Mouse (Mus musculus) C2C12 (cell line): ENCODE data around the gene 1700123K08Rik. TPM values are rescaled to one million over a fixed set of nuclear protein-coding genes. Genes with fewer than 3 reads are reported as not detected.
"Not testable (repeated sequence)": the region's sequence is repeated elsewhere in the genome, so short reads cannot be mapped to it uniquely, and the experiment has no call there.

ENCODE experiments used
- H3K27me3 ChIP-seq: one replicate; pipeline ENCODE4 v1.6.1; 2011; ENCODE audit not compliant: control insufficient read depth, insufficient read depth, insufficient read length
- H3K36me3 ChIP-seq: one replicate; pipeline ENCODE4 v1.6.1; 2011; ENCODE audit not compliant: control insufficient read depth, insufficient read depth
- H3K4me3 ChIP-seq: one replicate; pipeline ENCODE4 v1.5.1; 2011; ENCODE audit warnings: mild to moderate bottlenecking, control low read depth; ENCODE audit not compliant: poor library complexity, insufficient read depth, severe bottlenecking
- H3K79me2 ChIP-seq: one replicate; pipeline ENCODE4 v1.6.1; 2011; ENCODE audit not compliant: control insufficient read depth, insufficient read depth
- H3K79me3 ChIP-seq: one replicate; pipeline ENCODE4 v1.6.1; 2011; ENCODE audit warnings: low read depth, control low read depth
- H3ac ChIP-seq: one replicate; pipeline ENCODE3; 2011; ENCODE audit warnings: low read depth; ENCODE audit not compliant: control insufficient read depth, insufficient read length
- CEBPB ChIP-seq: IDR thresholded peaks from one replicate; pipeline ENCODE4 v1.6.1; 2011; ENCODE audit warnings: low read depth, mild to moderate bottlenecking, control low read depth, moderate library complexity
- CTCF ChIP-seq: IDR thresholded peaks from one replicate; pipeline ENCODE4 v1.5.1; 2011; ENCODE audit not compliant: control insufficient read depth, insufficient read depth, insufficient read length
- FOSL1 ChIP-seq: IDR thresholded peaks from one replicate; pipeline ENCODE4 v1.8.0; 2011; ENCODE audit warnings: mild to moderate bottlenecking, low read length; ENCODE audit not compliant: poor library complexity, insufficient read depth, severe bottlenecking
- MAX ChIP-seq: IDR thresholded peaks from one replicate; pipeline ENCODE4 v1.6.1; 2011; ENCODE audit warnings: mild to moderate bottlenecking, control low read depth
- MYOD1 ChIP-seq: IDR thresholded peaks from one replicate; pipeline ENCODE4 v1.6.1; 2011; ENCODE audit warnings: low read depth; ENCODE audit not compliant: control insufficient read depth, insufficient read length
- MYOG ChIP-seq: IDR thresholded peaks from one replicate; pipeline ENCODE4 v1.6.1; 2011; ENCODE audit not compliant: control insufficient read depth, insufficient read length; ENCODE audit errors: extremely low read depth
- USF1 ChIP-seq: IDR thresholded peaks from one replicate; pipeline ENCODE4 v1.6.1; 2011; ENCODE audit warnings: low read depth, mild to moderate bottlenecking, control low read depth, moderate library complexity
- long read RNA-seq, 2 experiments: library from polyadenylated mRNA; unstranded; transcript quantifications; one replicate each; pipeline ENCODE4 v2.0.0; 2019 to 2020
- microRNA-seq: library from miRNA; unstranded; fragments of <30 nt; microRNA quantifications from one replicate; pipeline ENCODE4, GENCODE M21; 2019; ENCODE audit warnings: borderline microRNAs expressed
- polyA plus RNA-seq: library from polyadenylated mRNA; unstranded; fragments of >200 nt; fragmentation: generic; extraction: Trizol; gene quantifications from one replicate; pipeline ENCODE4 v1.2.1, GENCODE M21; 2012; ENCODE audit warnings: missing spikeins

The 1700123K08Rik gene
- polyA plus RNA-seq: not detected
- long read RNA-seq, experiment 1: 0 reads
- long read RNA-seq, experiment 2: 0 reads

- not testable (repeated sequence) for H3K36me3 ChIP-seq, H3ac ChIP-seq, H3K79me3 ChIP-seq, H3K4me3 ChIP-seq, H3K79me2 ChIP-seq, H3K27me3 ChIP-seq
Observed at GRCm38 (mm10) chr5:138564612-138565011, at the start of gene 1700123K08Rik. TSS of gene 1700123K08Rik (minus strand) at chr5:138564712.

- H3ac ChIP-seq: no peak overlapping the region
- no peaks in the 10 kb centered on the region for H3K27me3 ChIP-seq
- no peaks in the 10 kb centered on the region for H3K79me3 ChIP-seq
- H3K36me3 ChIP-seq: no peaks in the 10 kb centered on the region
- H3K79me2 ChIP-seq: no peaks in the 10 kb centered on the region
- H3K4me3 ChIP-seq: no peak overlapping the region
- TF ChIP-seq MYOG: no peak
- no peak for TF ChIP-seq MAX
- no peak for TF ChIP-seq FOSL1
- TF ChIP-seq MYOD1: no peak
Observed at GRCm38 (mm10) chr5:138587396-138587795, 22.9 kb upstream of the 1700123K08Rik start.

GRCm38 (mm10) chr5:138571623-138572022 lies 7.1 kb upstream of the 1700123K08Rik start:
- H3K36me3 ChIP-seq: no peaks in the 10 kb centered on the region
- no peaks in the 10 kb centered on the region for H3K79me2 ChIP-seq
- TF ChIP-seq CEBPB (no peak), MYOD1 (no peak), MYOG (no peak), CTCF (no peak), MAX (no peak), FOSL1 (no peak), USF1 (no peak)
- no peak overlapping the region for H3ac ChIP-seq
- H3K27me3 ChIP-seq: no peaks in the 10 kb centered on the region
- H3K4me3 ChIP-seq: no peak overlapping the region
- no peaks in the 10 kb centered on the region for H3K79me3 ChIP-seq

GRCm38 (mm10) chr5:138552718-138553117 lies 11.8 kb downstream of the 1700123K08Rik start:
- no peak for TF ChIP-seq MYOD1
- no peak for TF ChIP-seq MAX
- TF ChIP-seq CTCF: no peak
- TF ChIP-seq MYOG: no peak
- no peak for TF ChIP-seq USF1
- no peak for TF ChIP-seq FOSL1
- no peak for TF ChIP-seq CEBPB
- H3K36me3 ChIP-seq: no peaks in the 10 kb centered on the region
- no peaks in the 10 kb centered on the region for H3K27me3 ChIP-seq
- no peak overlapping the region for H3ac ChIP-seq
- no peak overlapping the region for H3K4me3 ChIP-seq
- H3K79me2 ChIP-seq: no peaks in the 10 kb centered on the region
- H3K79me3 ChIP-seq: no peaks in the 10 kb centered on the region

- Histone ChIP-seq H3K79me3 (no peaks in the 10 kb centered on the region), H3K27me3 (no peaks in the 10 kb centered on the region), H3ac (no peak overlapping the region), H3K36me3 (no peaks in the 10 kb centered on the region), H3K79me2 (no peaks in the 10 kb centered on the region), H3K4me3 (no peak overlapping the region)
- TF ChIP-seq USF1 (no peak), CTCF (no peak), MAX (no peak), FOSL1 (no peak), MYOG (no peak), CEBPB (no peak), MYOD1 (no peak)
Observed at GRCm38 (mm10) chr5:138532491-138532890, 32.0 kb downstream of the 1700123K08Rik start.

Small RNA genes within 50 kb of the gene (microRNA-seq; reads per million reads assigned to microRNA genes)
- gene Gm24082: not detected

Other genes starting within 250 kb of the 1700123K08Rik start
- gene Pvrig, start 222.8 kb downstream of the 1700123K08Rik start, polyA plus RNA-seq: 0.19 TPM
- gene Zfp157, start 123.2 kb downstream of the 1700123K08Rik start, polyA plus RNA-seq: 2.0 TPM
- 4.9 TPM for gene Zfp68, start 55.0 kb upstream of the 1700123K08Rik start, polyA plus RNA-seq
- gene A430033K04Rik, start 58.1 kb upstream of the 1700123K08Rik start, polyA plus RNA-seq: 0.88 TPM
- 64.4 TPM for gene Fam20c, start 189.8 kb upstream of the 1700123K08Rik start, polyA plus RNA-seq